Mouse (Mus musculus): ENCODE results near the gene Myocos. TPM values are rescaled to one million over a fixed set of nuclear protein-coding genes. Genes with fewer than 3 reads are reported as not detected.

The Myocos gene
- not detected in 2 replicates for polyA plus RNA-seq (2014; fragmentation: Nextera tagmentation; extraction: Ambion mirVana)

GRCm38 (mm10) chr1:162658119-162658518 lies at the start of gene Myocos:
Gene Myocos, minus strand, starts transcription at chr1:162658219.
- H3K4me3 ChIP-seq (ENCODE audit: low read depth, low read length), result no peak within 1 kb of the TSS
- DNase-seq (ENCODE audit: low spot score), result no peak
- H3K27me3 ChIP-seq (replicated peaks; ENCODE audit: control insufficient read depth, insufficient read depth, low read length), result no peaks in the 10 kb centered on the region
- no peaks in the 10 kb centered on the region for H3K4me1 ChIP-seq (replicated peaks; ENCODE audit: control insufficient read depth, insufficient read depth, low read length)
- no peaks in the 10 kb centered on the region for H3K36me3 ChIP-seq (ENCODE audit: control insufficient read depth, insufficient read depth, low read length)
- no peak within 1 kb of the TSS for H3K9ac ChIP-seq (ENCODE audit: low read depth, low read length)
- no peaks in the 10 kb centered on the region for H3K9me3 ChIP-seq (ENCODE audit: control insufficient read depth, low read length)
- no peak within 1 kb of the TSS for H3K4me2 ChIP-seq
- H3K27ac ChIP-seq (ENCODE audit: low read depth, low read length), result no peak within 1 kb of the TSS
- 84% methylated on average over 7 of the region's 7 CpGs for WGBS
- no peak for ATAC-seq (replicated peaks; ENCODE audit: low FRiP score)

GRCm38 (mm10) chr1:162700389-162701066 lies 42.5 kb upstream of the Myocos start:
- H3K27me3 ChIP-seq (replicated peaks; ENCODE audit: control insufficient read depth, insufficient read depth, low read length), result no peaks in the 10 kb centered on the region
- no peak overlapping the region for H3K4me2 ChIP-seq
- H3K4me3 ChIP-seq (ENCODE audit: low read depth, low read length), result no peak overlapping the region
- H3K9ac ChIP-seq (ENCODE audit: low read depth, low read length), result no peak overlapping the region
- DNase-seq (ENCODE audit: low spot score) (no peak), ATAC-seq (replicated peaks; ENCODE audit: low FRiP score) (no peak)
- no peaks in the 10 kb centered on the region for H3K4me1 ChIP-seq (replicated peaks; ENCODE audit: control insufficient read depth, insufficient read depth, low read length)
- peaks cover 41% of the 10 kb centered on the region for H3K36me3 ChIP-seq (ENCODE audit: control insufficient read depth, insufficient read depth, low read length)
- no peak overlapping the region for H3K27ac ChIP-seq (ENCODE audit: low read depth, low read length)
- no peaks in the 10 kb centered on the region for H3K9me3 ChIP-seq (ENCODE audit: control insufficient read depth, low read length)
- 80% methylated on average over 8 of the region's 8 CpGs for WGBS

- WGBS, result 94% methylated on average over 6 of the region's 6 CpGs
- Histone ChIP-seq H3K9me3 (ENCODE audit: control insufficient read depth, low read length) (no peaks in the 10 kb centered on the region), H3K27ac (ENCODE audit: low read depth, low read length) (no peak overlapping the region), H3K36me3 (ENCODE audit: control insufficient read depth, insufficient read depth, low read length) (peaks cover 30% of the 10 kb centered on the region), H3K4me2 (no peak overlapping the region), H3K9ac (ENCODE audit: low read depth, low read length) (no peak overlapping the region), H3K4me3 (ENCODE audit: low read depth, low read length) (no peak overlapping the region), H3K27me3 (replicated peaks; ENCODE audit: control insufficient read depth, insufficient read depth, low read length) (no peaks in the 10 kb centered on the region), H3K4me1 (replicated peaks; ENCODE audit: control insufficient read depth, insufficient read depth, low read length) (no peaks in the 10 kb centered on the region)
- ATAC-seq (replicated peaks; ENCODE audit: low FRiP score) (no peak), DNase-seq (ENCODE audit: low spot score) (no peak)
These were observed 39.8 kb upstream of the Myocos start for GRCm38 (mm10) chr1:162697866-162698265.

GRCm38 (mm10) chr1:162693721-162694120 lies 35.7 kb upstream of the Myocos start:
- Histone ChIP-seq H3K9ac (ENCODE audit: low read depth, low read length) (no peak overlapping the region), H3K4me3 (ENCODE audit: low read depth, low read length) (no peak overlapping the region), H3K4me2 (no peak overlapping the region), H3K27me3 (replicated peaks; ENCODE audit: control insufficient read depth, insufficient read depth, low read length) (no peaks in the 10 kb centered on the region), H3K36me3 (ENCODE audit: control insufficient read depth, insufficient read depth, low read length) (peaks cover 32% of the 10 kb centered on the region), H3K9me3 (ENCODE audit: control insufficient read depth, low read length) (no peaks in the 10 kb centered on the region), H3K27ac (ENCODE audit: low read depth, low read length) (no peak overlapping the region), H3K4me1 (replicated peaks; ENCODE audit: control insufficient read depth, insufficient read depth, low read length) (no peaks in the 10 kb centered on the region)
- DNase-seq (ENCODE audit: low spot score) (no peak), ATAC-seq (replicated peaks; ENCODE audit: low FRiP score) (no peak)
- 90% methylated on average over 2 of the region's 2 CpGs for WGBS

DNA sequence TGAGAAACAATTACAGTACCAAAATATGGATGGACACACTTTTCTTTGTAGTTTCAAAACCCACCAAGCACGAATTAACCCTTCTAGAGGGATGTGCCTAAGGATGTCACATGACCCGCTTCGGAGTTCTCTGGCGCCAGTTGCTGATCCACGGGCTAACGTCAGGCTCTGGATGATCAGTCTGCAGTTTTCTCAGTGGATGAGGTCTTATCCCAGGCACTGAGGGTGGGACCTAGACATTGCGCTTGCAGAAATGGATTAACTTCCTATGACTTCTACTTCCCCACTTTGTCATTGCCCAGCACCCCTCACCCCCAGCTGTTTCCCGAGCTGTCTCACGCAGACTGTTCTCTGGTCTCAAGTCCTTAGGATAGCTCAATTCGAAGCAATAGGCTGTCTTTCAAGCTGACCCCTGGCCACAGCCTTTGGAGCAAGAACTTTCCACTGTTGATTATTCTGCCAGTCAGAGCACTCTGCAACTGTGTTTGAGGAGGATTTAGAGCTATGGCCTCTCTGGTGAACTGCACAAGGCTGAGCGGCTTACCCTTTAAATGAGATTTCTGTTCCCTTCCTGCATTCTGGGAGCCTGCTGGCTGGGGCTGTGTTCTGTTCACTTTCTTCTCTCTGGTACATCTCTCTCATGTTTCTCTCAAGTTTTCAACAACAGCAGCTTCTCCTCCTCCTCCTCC lies 7.6 kb upstream of the Myocos start:
- no peaks in the 10 kb centered on the region for H3K27me3 ChIP-seq (replicated peaks; ENCODE audit: control insufficient read depth, insufficient read depth, low read length)
- DNase-seq (ENCODE audit: low spot score), result peak; percentile 60
- H3K27ac ChIP-seq (ENCODE audit: low read depth, low read length), result no peak overlapping the region
- WGBS, result 7% methylated on average over 11 of the region's 11 CpGs
- peak; percentile 83 for ATAC-seq (replicated peaks; ENCODE audit: low FRiP score)
- H3K9me3 ChIP-seq (ENCODE audit: control insufficient read depth, low read length), result no peaks in the 10 kb centered on the region
- H3K36me3 ChIP-seq (ENCODE audit: control insufficient read depth, insufficient read depth, low read length), result peaks cover 5% of the 10 kb centered on the region; the same call in 1 of the 2 replicates
- peak overlapping the region; percentile 49 for H3K9ac ChIP-seq (ENCODE audit: low read depth, low read length)
- H3K4me3 ChIP-seq (ENCODE audit: low read depth, low read length), result peak overlapping the region; percentile 44
- peaks cover 2% of the 10 kb centered on the region; the same call in 1 of the 2 replicates for H3K4me1 ChIP-seq (replicated peaks; ENCODE audit: control insufficient read depth, insufficient read depth, low read length)
- peak overlapping the region; percentile 77 for H3K4me2 ChIP-seq

- 18% methylated on average over 10 of the region's 10 CpGs for WGBS
- Histone ChIP-seq H3K4me3 (ENCODE audit: low read depth, low read length) (peak overlapping the region; percentile 44), H3K27me3 (replicated peaks; ENCODE audit: control insufficient read depth, insufficient read depth, low read length) (no peaks in the 10 kb centered on the region), H3K9ac (ENCODE audit: low read depth, low read length) (no peak overlapping the region), H3K27ac (ENCODE audit: low read depth, low read length) (no peak overlapping the region), H3K36me3 (ENCODE audit: control insufficient read depth, insufficient read depth, low read length) (no peaks in the 10 kb centered on the region), H3K4me1 (replicated peaks; ENCODE audit: control insufficient read depth, insufficient read depth, low read length) (peaks cover 2% of the 10 kb centered on the region; the same call in 1 of the 2 replicates), H3K9me3 (ENCODE audit: control insufficient read depth, low read length) (no peaks in the 10 kb centered on the region), H3K4me2 (peak overlapping the region; percentile 15; the same call in 1 of the 2 replicates)
- peak; percentile 61 for DNase-seq (ENCODE audit: low spot score)
- ATAC-seq (replicated peaks; ENCODE audit: low FRiP score), result peak; percentile 94
These were observed 6.9 kb upstream of the Myocos start for GRCm38 (mm10) chr1:162664826-162665475.

DNA sequence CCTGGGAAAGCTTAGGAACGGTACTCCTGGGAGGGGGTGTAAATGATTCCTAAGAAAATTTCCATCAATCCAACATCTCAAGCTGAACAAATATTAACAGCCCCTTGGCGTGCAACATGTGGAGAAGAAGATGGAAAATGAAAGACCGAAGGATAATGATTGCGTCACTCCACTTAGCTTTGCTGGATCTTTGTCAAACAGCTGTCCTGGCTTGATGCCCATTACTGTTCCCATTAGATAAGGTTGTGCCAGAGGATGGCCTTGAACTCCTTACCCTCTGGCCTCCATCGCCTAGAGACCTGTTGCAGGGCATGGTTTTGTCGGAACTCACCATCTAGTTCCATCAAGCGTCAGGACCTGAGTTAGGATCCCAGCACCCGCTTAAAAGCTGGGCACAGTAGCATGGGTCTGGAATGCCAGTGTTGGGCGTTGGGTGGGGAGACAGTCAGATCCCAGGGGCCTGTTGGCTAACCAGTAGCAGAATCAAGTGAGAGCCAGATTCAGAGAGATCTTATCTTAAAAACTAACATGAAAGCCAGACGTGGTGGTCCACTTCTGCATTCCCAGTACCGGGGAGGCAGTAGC lies 2.3 kb upstream of the Myocos start:
- Histone ChIP-seq H3K27ac (ENCODE audit: low read depth, low read length) (no peak overlapping the region), H3K4me2 (no peak overlapping the region), H3K9me3 (ENCODE audit: control insufficient read depth, low read length) (no peaks in the 10 kb centered on the region), H3K36me3 (ENCODE audit: control insufficient read depth, insufficient read depth, low read length) (no peaks in the 10 kb centered on the region), H3K27me3 (replicated peaks; ENCODE audit: control insufficient read depth, insufficient read depth, low read length) (no peaks in the 10 kb centered on the region), H3K4me3 (ENCODE audit: low read depth, low read length) (no peak overlapping the region), H3K9ac (ENCODE audit: low read depth, low read length) (no peak overlapping the region), H3K4me1 (replicated peaks; ENCODE audit: control insufficient read depth, insufficient read depth, low read length) (no peaks in the 10 kb centered on the region)
- ATAC-seq (replicated peaks; ENCODE audit: low FRiP score) (no peak; the same call in 1 of the 2 replicates), DNase-seq (ENCODE audit: low spot score) (no peak)
- 74% methylated on average over 11 of the region's 11 CpGs for WGBS

- DNase-seq (ENCODE audit: low spot score) (no peak), ATAC-seq (replicated peaks; ENCODE audit: low FRiP score) (no peak; the same call in 1 of the 2 replicates)
- H3K9me3 ChIP-seq (ENCODE audit: control insufficient read depth, low read length), result no peaks in the 10 kb centered on the region
- H3K27ac ChIP-seq (ENCODE audit: low read depth, low read length), result no peak overlapping the region
- no peak overlapping the region for H3K4me2 ChIP-seq
- no peaks in the 10 kb centered on the region for H3K4me1 ChIP-seq (replicated peaks; ENCODE audit: control insufficient read depth, insufficient read depth, low read length)
- H3K9ac ChIP-seq (ENCODE audit: low read depth, low read length), result no peak overlapping the region
- H3K36me3 ChIP-seq (ENCODE audit: control insufficient read depth, insufficient read depth, low read length), result no peaks in the 10 kb centered on the region
- WGBS, result 93% methylated on average over 14 of the region's 14 CpGs
- H3K4me3 ChIP-seq (ENCODE audit: low read depth, low read length), result no peak overlapping the region
- no peaks in the 10 kb centered on the region for H3K27me3 ChIP-seq (replicated peaks; ENCODE audit: control insufficient read depth, insufficient read depth, low read length)
These were observed 9.6 kb downstream of the Myocos start for GRCm38 (mm10) chr1:162648416-162648815.
